Comparison of ENCODE assay signal across 14 mouse cellular contexts in genomic region chr1:36083554-36083953, GRCm38 (mm10).
"Had no signal": no experiment of that assay in that cellular context is flagged by ENCODE, and none has a peak within 500 bp of the region (broad histone marks: within the 10 kb centered on the region; RNA-seq: fewer than 3 reads in every experiment).

No protein-coding gene starts in this region.

- H3K27me3 ChIP-seq: hindbrain, embryonic 15.5 days; limb, embryonic 12.5 days; megakaryocyte, embryonic 14.5 days; midbrain, embryonic 15.5 days; neural tube, embryonic 12.5 days had no signal

- H3K27ac ChIP-seq: hindbrain, embryonic 15.5 days; layer of hippocampus, adult 2 months; left cerebral cortex, adult 2 months; limb, embryonic 12.5 days; macrophage; midbrain, embryonic 15.5 days; neural tube, embryonic 12.5 days had no signal

- H3K4me3 ChIP-seq: hindbrain, embryonic 15.5 days; layer of hippocampus, adult 2 months; left cerebral cortex, adult 2 months; limb, embryonic 12.5 days; megakaryocyte, embryonic 14.5 days; midbrain, embryonic 15.5 days; neural tube, embryonic 12.5 days had no signal

- DNase-seq: kidney, adult 11 months; kidney, postnatal 36 days; spleen, adult 18-20 months; thymus, adult 2 months; thymus, postnatal 36 days had no signal

- ATAC-seq: midbrain, embryonic 15.5 days had no signal

- H3K9me3 ChIP-seq: hindbrain, embryonic 15.5 days; limb, embryonic 12.5 days; megakaryocyte, embryonic 14.5 days; midbrain, embryonic 15.5 days; neural tube, embryonic 12.5 days had no signal

- H3K4me2 ChIP-seq: hindbrain, embryonic 15.5 days; limb, embryonic 12.5 days; midbrain, embryonic 11.5 days; midbrain, embryonic 15.5 days; neural tube, embryonic 12.5 days had no signal

- H3K9ac ChIP-seq: hindbrain, embryonic 15.5 days; limb, embryonic 12.5 days; midbrain, embryonic 15.5 days; neural tube, embryonic 12.5 days had no signal
